Mouse (Mus musculus): ENCODE results near the gene Pla1a.
"Not testable (repeated sequence)": the region's sequence is repeated elsewhere in the genome, so short reads cannot be mapped to it uniquely, and the experiment has no call there.

Pla1a gene

GRCm38 (mm10) chr16:38432498-38433425 is at the start of gene Pla1a:
Gene Pla1a (minus strand): TSS chr16:38433145.
- DNase-seq (ENCODE audit: low spot score): no peak

- no peak for DNase-seq (ENCODE audit: low spot score)
Observed at GRCm38 (mm10) chr16:38481327-38481726, 48.4 kb upstream of the Pla1a start.

GRCm38 (mm10) chr16:38478296-38478695 is 45.4 kb upstream of the Pla1a start:
- DNase-seq (ENCODE audit: low spot score): no peak

GRCm38 (mm10) chr16:38477241-38477608 is 44.3 kb upstream of the Pla1a start:
- not testable (repeated sequence) for DNase-seq (ENCODE audit: low spot score)

- DNase-seq (ENCODE audit: low spot score): no peak
Observed at GRCm38 (mm10) chr16:38476312-38477240, 43.6 kb upstream of the Pla1a start.

GRCm38 (mm10) chr16:38475681-38476311 is 42.9 kb upstream of the Pla1a start:
- no peak for DNase-seq (ENCODE audit: low spot score)

GRCm38 (mm10) chr16:38474677-38475286 is 41.8 kb upstream of the Pla1a start:
- no peak for DNase-seq (ENCODE audit: low spot score)

GRCm38 (mm10) chr16:38473661-38474060 is 40.7 kb upstream of the Pla1a start:
- no peak for DNase-seq (ENCODE audit: low spot score)

- DNase-seq (ENCODE audit: low spot score): no peak
Observed at GRCm38 (mm10) chr16:38472507-38472873, 39.5 kb upstream of the Pla1a start.

- DNase-seq (ENCODE audit: low spot score): no peak
Observed at GRCm38 (mm10) chr16:38471697-38472506, 39.0 kb upstream of the Pla1a start.

- no peak for DNase-seq (ENCODE audit: low spot score)
Observed at GRCm38 (mm10) chr16:38469437-38469836, 36.5 kb upstream of the Pla1a start.

GRCm38 (mm10) chr16:38468706-38469018 is 35.7 kb upstream of the Pla1a start:
- DNase-seq (ENCODE audit: low spot score): no peak

GRCm38 (mm10) chr16:38467917-38468705 is 35.2 kb upstream of the Pla1a start:
- DNase-seq (ENCODE audit: low spot score): no peak

GRCm38 (mm10) chr16:38467091-38467916 is 34.4 kb upstream of the Pla1a start:
- DNase-seq (ENCODE audit: low spot score): no peak

GRCm38 (mm10) chr16:38466089-38466488 is 33.1 kb upstream of the Pla1a start:
- DNase-seq (ENCODE audit: low spot score): no peak

GRCm38 (mm10) chr16:38463305-38463704 is 30.4 kb upstream of the Pla1a start:
- no peak for DNase-seq (ENCODE audit: low spot score)

GRCm38 (mm10) chr16:38462161-38462560 is 29.2 kb upstream of the Pla1a start:
- DNase-seq (ENCODE audit: low spot score): no peak

- no peak for DNase-seq (ENCODE audit: low spot score)
Observed at GRCm38 (mm10) chr16:38461749-38462148, 28.8 kb upstream of the Pla1a start.

GRCm38 (mm10) chr16:38459990-38460389 is 27.0 kb upstream of the Pla1a start:
- no peak for DNase-seq (ENCODE audit: low spot score)

Data from left cerebral cortex, adult 11 months (tissue).